Mouse (Mus musculus): ENCODE measurements around the gene Myh1.

- TF ChIP-seq POLR2A (IDR thresholded peaks at IDR 0.05; ENCODE audit: low read depth, low read length) (no peak), CTCF (IDR thresholded peaks at IDR 0.05; ENCODE audit: extremely low read depth, insufficient read length, insufficient replicate concordance, low read depth, low read length) (no peak)
Measured at GRCm38 (mm10) chr11:67221803-67222202, 22.0 kb downstream of the Myh1 start.
